ENCODE assay signal across 9 mouse cellular contexts in genomic region chr9:89674014-89674618, GRCm38 (mm10). TPM values are rescaled to one million over a fixed set of nuclear protein-coding genes. Genes with fewer than 3 reads are reported as not detected.
A peak's percentile ranks its signal among the peaks of the same experiment; 100 is the strongest.
DNase-seq lines count a peak whose midpoint lies in the region; TF ChIP-seq lines count a peak whose summit lies in the region.
"Had no signal": no experiment of that assay in that cellular context is flagged by ENCODE, and none has a peak within 500 bp of the region (broad histone marks: within the 10 kb centered on the region; RNA-seq: fewer than 3 reads in every experiment).

No protein-coding gene starts in this region.

- no peaks in the 10 kb centered on the region for H3K9me3 ChIP-seq in embryonic facial prominence, embryonic 10.5 days
- H3K9me3 ChIP-seq: heart, embryonic 15.5 days had no signal

- no peak for TF ChIP-seq POLR2A in lung, adult 2 months (IDR thresholded peaks at IDR 0.05; ENCODE audit: borderline replicate concordance, extremely low read depth, low read depth, low read length)

- H3K27me3 ChIP-seq in embryonic facial prominence, embryonic 10.5 days (replicated peaks; ENCODE audit: low read depth, poor library complexity, severe bottlenecking): no peaks in the 10 kb centered on the region
- H3K27me3 ChIP-seq: heart, embryonic 15.5 days had no signal

- WGBS in embryonic facial prominence, embryonic 10.5 days: 54% methylated on average over 3 of the region's 3 CpGs
- 45% methylated on average over 3 of the region's 3 CpGs for WGBS in lung, adult 2 months

- H3K27ac ChIP-seq in embryonic facial prominence, embryonic 10.5 days (replicated peaks): no peak overlapping the region
- H3K27ac ChIP-seq: heart, embryonic 15.5 days had no signal

- H3K4me1 ChIP-seq in embryonic facial prominence, embryonic 10.5 days: no peaks in the 10 kb centered on the region
- H3K4me1 ChIP-seq in lung, adult 2 months (ENCODE audit: control insufficient read depth, insufficient read depth, low read length): no peaks in the 10 kb centered on the region
- H3K4me1 ChIP-seq: heart, embryonic 15.5 days had no signal

- H3K4me3 ChIP-seq in embryonic facial prominence, embryonic 10.5 days: no peak overlapping the region
- H3K4me3 ChIP-seq in lung, adult 2 months (replicated peaks; ENCODE audit: extremely low read depth, low read depth, low read length): no peak overlapping the region
- H3K4me3 ChIP-seq: heart, embryonic 15.5 days had no signal

- peak; percentile 78 for TF ChIP-seq CTCF in lung, adult 2 months (IDR thresholded peaks at IDR 0.05; ENCODE audit: insufficient read depth, low read length)

- DNase-seq in CD8-positive naive resting alpha-beta T cell, adult 2 months (ENCODE audit: low read depth in 2 of 2, low spot score in 2 of 2): peak; percentile 45 to 58
- peak; percentile 75 for DNase-seq in adrenal gland, postnatal 25 days
- DNase-seq in embryonic facial prominence, embryonic 10.5 days (ENCODE audit: low spot score): peak; percentile 84
- peak; percentile 69 to 83 for DNase-seq in heart, postnatal 14 days
- DNase-seq in kidney, postnatal 4 days: peak; percentile 85
- peak; percentile 61 for DNase-seq in lung, adult 2 months
- DNase-seq in ovary, postnatal 14 days (ENCODE audit: low spot score): peak; percentile 59
- DNase-seq in thymus, postnatal 14 days: peak; percentile 71

- intact Hi-C loops in heart, postnatal 14 days (cut with DNase I): loop anchor here (5.0 to 10.0 kb wide), 2 partner anchors 212 to 449 kb away; no protein-coding TSS in a partner anchor

- no peaks in the 10 kb centered on the region for H3K36me3 ChIP-seq in embryonic facial prominence, embryonic 10.5 days (replicated peaks)
- H3K36me3 ChIP-seq: heart, embryonic 15.5 days had no signal

RNA-seq across cellular contexts. Expression of gene Tmed3, which starts 30.8 kb away (rescaled TPM):
- total RNA-seq in adrenal gland, postnatal 25 days (2021): 80.1 and 92.7 TPM in 2 replicates
- polyA plus RNA-seq in embryonic facial prominence, embryonic 10.5 days (2016; fragmentation: Nextera tagmentation; extraction: Ambion mirVana): 43.3 and 45.6 TPM in 2 replicates
- 10 to 100 TPM; 25.9 to 26.8 TPM for total RNA-seq in heart, postnatal 14 days (2021)
- polyA plus RNA-seq in lung, adult 2 months (2012; rRNA removed): 82.2 and 94.2 TPM in 2 replicates

RNA-seq across cellular contexts. Expression of gene Minar1, which starts 51.2 kb away (rescaled TPM):
- total RNA-seq in adrenal gland, postnatal 25 days (2021): 0.14 and 0.33 TPM in 2 replicates
- polyA plus RNA-seq in embryonic facial prominence, embryonic 10.5 days (2016; fragmentation: Nextera tagmentation; extraction: Ambion mirVana): 0.07 and 0.20 TPM in 2 replicates
- total RNA-seq in heart, postnatal 14 days (2021): under 1 TPM in 1 of 2 experiments, not detected in 1; 0.14 TPM
- not detected in 2 replicates for polyA plus RNA-seq in lung, adult 2 months (2012; rRNA removed)
